Mouse (Mus musculus): ENCODE data around the gene Arf6.

DNA sequence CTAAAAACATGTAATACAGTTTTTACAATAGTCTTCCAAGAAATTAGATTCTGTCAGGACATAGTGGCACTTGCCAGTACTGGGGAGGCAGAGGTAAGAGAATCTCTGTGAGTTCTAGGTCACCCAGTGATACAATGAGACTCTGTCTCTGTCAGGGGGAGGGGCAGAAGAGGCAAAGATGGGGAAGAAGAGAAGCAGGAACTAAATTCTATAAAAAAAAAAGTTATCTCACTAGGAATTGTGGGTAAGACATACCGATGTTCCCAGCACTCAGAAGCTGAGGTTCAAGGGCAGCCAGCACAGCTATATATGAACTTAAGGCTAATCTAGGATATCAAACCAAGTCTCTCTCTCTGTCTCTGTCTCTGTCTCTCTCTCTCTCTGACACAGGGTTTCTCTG, 39.8 kb upstream of the Arf6 start:
- no peak for TF ChIP-seq HCFC1 (IDR thresholded peaks at IDR 0.05; ENCODE audit: borderline replicate concordance, insufficient read depth, low read length)
- TF ChIP-seq ZNF384 (IDR thresholded peaks at IDR 0.05; ENCODE audit: low read depth, low read length), result no peak
- TF ChIP-seq MAFK (IDR thresholded peaks at IDR 0.05; ENCODE audit: insufficient read depth, low read depth, low read length), result no peak
- no peak for TF ChIP-seq CHD2 (IDR thresholded peaks at IDR 0.05; ENCODE audit: low read depth, low read length)
